Mouse (Mus musculus) spleen, adult 2 months (tissue): Measurements from ENCODE around the gene Sh3pxd2b.

Experiments used
- CTCF ChIP-seq: fragments of 200-500 bp; IDR thresholded peaks from 2 replicates; pipeline ENCODE4 v1.5.1; 2011; ENCODE audit warnings: mild to moderate bottlenecking, inconsistent platforms; ENCODE audit not compliant: insufficient read depth, insufficient read length, insufficient replicate concordance; ENCODE audit errors: extremely low read depth
- POLR2A ChIP-seq: fragments of 200-500 bp; IDR thresholded peaks from 2 replicates; pipeline ENCODE4 v1.6.1; 2011; ENCODE audit warnings: low read depth, low read length, inconsistent platforms

DNA sequence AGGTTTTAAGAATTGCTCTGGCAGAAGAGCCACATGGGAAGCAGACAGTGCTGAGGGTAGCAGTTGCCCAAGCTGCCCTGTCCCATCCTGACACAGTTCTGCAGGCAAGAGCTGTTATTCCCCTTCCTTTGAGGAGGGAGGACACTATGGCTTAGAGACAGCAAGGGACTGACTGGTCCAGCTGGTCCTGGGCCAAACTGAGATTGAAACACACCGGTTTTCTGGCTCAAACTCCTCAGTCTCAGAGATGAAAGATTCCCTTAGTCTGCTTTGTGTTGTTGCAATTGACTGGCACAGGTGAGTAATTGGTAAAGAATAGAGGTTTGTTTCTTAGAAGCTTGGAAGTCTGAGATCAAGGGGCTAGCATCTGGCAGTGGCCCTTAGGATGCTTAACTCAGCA, 23.3 kb downstream of the Sh3pxd2b start:
- TF ChIP-seq CTCF, result no peak
- no peak for TF ChIP-seq POLR2A
